Mouse (Mus musculus): ENCODE data around the gene Adamts13. TPM values are rescaled to one million over a fixed set of nuclear protein-coding genes. Genes with fewer than 3 reads are reported as not detected.

Gene Adamts13
- polyA plus RNA-seq, 1 experiment from 2014 or later: not detected

DNA sequence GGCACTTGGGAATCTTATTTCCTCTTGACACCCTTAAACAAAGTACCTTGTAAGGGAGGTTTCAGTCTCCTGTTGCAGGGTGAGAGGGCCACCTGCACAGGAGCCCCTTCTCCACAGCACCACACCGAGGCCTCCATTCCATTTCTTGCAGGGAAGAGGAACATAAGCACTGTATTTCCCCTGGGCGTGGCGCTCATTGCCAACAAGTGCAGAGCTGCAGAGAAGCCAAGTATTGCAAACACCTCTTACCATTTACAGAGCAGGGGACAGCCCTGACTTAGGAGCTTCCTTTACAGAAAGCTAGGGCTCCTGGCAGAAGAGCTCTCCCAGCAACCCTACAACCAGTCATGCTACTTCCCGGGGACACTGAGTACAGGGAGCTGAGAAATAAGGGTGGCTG lies 21.0 kb upstream of the Adamts13 start:
- no peaks in the 10 kb centered on the region for H3K4me1 ChIP-seq
- H3K27me3 ChIP-seq: no peaks in the 10 kb centered on the region
- H3K27ac ChIP-seq (replicated peaks): no peak overlapping the region
- no peaks in the 10 kb centered on the region for H3K9me3 ChIP-seq
- no peak overlapping the region for H3K9ac ChIP-seq (replicated peaks)
- H3K4me2 ChIP-seq (replicated peaks): no peak overlapping the region
- H3K4me3 ChIP-seq: no peak overlapping the region
- ATAC-seq (ENCODE audit: low FRiP score, low read depth): no peak
- peaks cover 73% of the 10 kb centered on the region for H3K36me3 ChIP-seq
- 85% methylated on average over 4 of the region's 4 CpGs for WGBS

- Histone ChIP-seq H3K27ac (replicated peaks) (no peak overlapping the region), H3K9me3 (no peaks in the 10 kb centered on the region), H3K4me1 (no peaks in the 10 kb centered on the region), H3K9ac (replicated peaks) (no peak overlapping the region), H3K27me3 (no peaks in the 10 kb centered on the region), H3K36me3 (peaks cover 77% of the 10 kb centered on the region), H3K4me3 (no peak overlapping the region), H3K4me2 (replicated peaks) (no peak overlapping the region)
- 93% methylated on average over 8 of the region's 8 CpGs for WGBS
- no peak for ATAC-seq (ENCODE audit: low FRiP score, low read depth)
Measured at GRCm38 (mm10) chr2:26952866-26953265, 20.4 kb upstream of the Adamts13 start.

- Histone ChIP-seq H3K4me1 (no peaks in the 10 kb centered on the region), H3K9ac (replicated peaks) (no peak overlapping the region), H3K4me2 (replicated peaks) (no peak overlapping the region), H3K27ac (replicated peaks) (no peak overlapping the region), H3K4me3 (no peak overlapping the region), H3K9me3 (no peaks in the 10 kb centered on the region), H3K36me3 (peaks cover 90% of the 10 kb centered on the region), H3K27me3 (no peaks in the 10 kb centered on the region)
- ATAC-seq (ENCODE audit: low FRiP score, low read depth): no peak
- 91% methylated on average over 2 of the region's 2 CpGs for WGBS
Measured at GRCm38 (mm10) chr2:26954735-26955395, 18.4 kb upstream of the Adamts13 start.

GRCm38 (mm10) chr2:26956811-26957487 lies 16.3 kb upstream of the Adamts13 start:
- no peak overlapping the region for H3K27ac ChIP-seq (replicated peaks)

GRCm38 (mm10) chr2:26957488-26957859 lies 15.7 kb upstream of the Adamts13 start:
- ATAC-seq (ENCODE audit: low FRiP score, low read depth): no peak
- H3K27ac ChIP-seq (replicated peaks): no peak overlapping the region
- H3K4me1 ChIP-seq: peaks cover 8% of the 10 kb centered on the region
- 90% methylated on average over 2 of the region's 2 CpGs for WGBS
- no peak overlapping the region for H3K4me3 ChIP-seq
- no peak overlapping the region for H3K4me2 ChIP-seq (replicated peaks)
- peaks cover 89% of the 10 kb centered on the region for H3K36me3 ChIP-seq
- H3K9ac ChIP-seq (replicated peaks): no peak overlapping the region
- H3K27me3 ChIP-seq: no peaks in the 10 kb centered on the region
- H3K9me3 ChIP-seq: no peaks in the 10 kb centered on the region

More at GRCm38 (mm10) chr2:26956811-26957487, 16.3 kb upstream of the Adamts13 start:
- H3K27me3 ChIP-seq: no peaks in the 10 kb centered on the region
- 97% methylated on average over 12 of the region's 12 CpGs for WGBS
- no peak overlapping the region for H3K9ac ChIP-seq (replicated peaks)
- H3K36me3 ChIP-seq: peaks cover 89% of the 10 kb centered on the region
- no peak for ATAC-seq (ENCODE audit: low FRiP score, low read depth)
- H3K4me2 ChIP-seq (replicated peaks): no peak overlapping the region
- H3K4me1 ChIP-seq: peaks cover 4% of the 10 kb centered on the region
- no peaks in the 10 kb centered on the region for H3K9me3 ChIP-seq
- no peak overlapping the region for H3K4me3 ChIP-seq

DNA sequence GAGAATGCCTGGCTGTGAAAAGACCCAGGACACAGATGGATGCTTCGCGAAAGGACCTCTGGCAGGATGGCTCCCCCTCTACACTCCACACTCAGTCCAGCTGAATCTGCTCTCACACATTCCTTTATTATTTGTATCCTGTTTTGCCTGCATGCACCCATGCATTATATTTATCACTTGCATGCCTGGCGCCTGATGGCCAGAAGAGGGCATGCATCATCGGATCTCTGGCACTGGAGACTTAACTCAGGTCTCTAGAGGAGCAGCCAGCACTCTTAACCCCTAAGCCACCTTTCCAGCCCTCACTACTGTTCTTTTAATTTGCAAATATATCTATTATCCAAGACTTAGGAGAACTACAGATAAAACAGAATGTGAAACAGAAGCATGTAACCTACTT lies 12.5 kb upstream of the Adamts13 start:
- Histone ChIP-seq H3K36me3 (peaks cover 57% of the 10 kb centered on the region), H3K4me2 (replicated peaks) (no peak overlapping the region), H3K27me3 (no peaks in the 10 kb centered on the region), H3K9me3 (no peaks in the 10 kb centered on the region), H3K27ac (replicated peaks) (no peak overlapping the region), H3K4me3 (no peak overlapping the region), H3K4me1 (peaks cover 23% of the 10 kb centered on the region), H3K9ac (replicated peaks) (no peak overlapping the region)
- WGBS: 84% methylated on average over 4 of the region's 4 CpGs
- ATAC-seq (ENCODE audit: low FRiP score, low read depth): no peak

DNA sequence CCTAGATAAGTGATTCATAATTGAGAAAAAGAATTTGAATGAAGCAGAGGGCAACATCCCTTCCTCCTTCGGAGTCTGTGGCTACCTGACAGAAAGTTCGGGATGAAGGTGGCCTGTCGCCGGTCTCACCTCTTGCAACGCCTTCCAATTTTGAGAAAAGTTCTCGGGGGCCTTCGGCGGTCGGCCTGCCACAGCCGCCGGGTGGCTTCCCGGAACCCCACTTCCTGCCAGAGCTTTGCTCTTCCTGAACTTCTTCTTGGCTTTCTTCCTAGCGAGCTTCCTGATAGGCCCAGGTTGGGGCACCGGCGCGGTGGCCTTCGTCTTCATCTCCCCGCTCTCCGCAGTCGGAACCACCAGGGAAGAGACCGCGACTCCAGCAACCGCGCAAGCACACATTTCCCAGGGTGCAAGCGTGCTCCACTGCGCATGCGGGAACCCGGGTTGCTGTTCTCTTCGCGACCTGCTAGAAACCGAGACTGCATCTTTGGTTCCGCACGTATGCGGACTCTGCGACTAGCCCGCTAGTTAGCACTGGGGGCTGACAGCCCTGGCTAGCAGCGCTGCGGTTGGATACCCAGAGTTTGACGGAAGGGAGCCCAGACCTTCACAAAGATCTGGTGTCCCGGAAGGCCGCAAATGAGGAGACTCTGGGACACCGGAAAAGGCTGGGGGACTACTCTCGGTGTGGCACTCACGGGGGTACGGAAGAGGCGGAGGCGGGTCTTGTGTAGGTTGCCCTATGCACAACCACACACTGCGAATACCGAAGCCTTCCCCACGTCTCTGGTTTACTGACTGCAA lies 9.1 kb upstream of the Adamts13 start, which contains the start of gene Rexo4:
Gene Rexo4, minus strand, starts transcription at position 464 of the 801 bp plus-strand sequence.
- H3K27ac ChIP-seq (replicated peaks): peak within 1 kb of the TSS; percentile 95
- WGBS: under 1% methylated on average over 50 of the region's 50 CpGs
- peak; percentile 94 for ATAC-seq (ENCODE audit: low FRiP score, low read depth)
- peaks cover 23% of the 10 kb centered on the region for H3K4me1 ChIP-seq
- H3K36me3 ChIP-seq: peaks cover 24% of the 10 kb centered on the region
- H3K9me3 ChIP-seq: no peaks in the 10 kb centered on the region
- H3K9ac ChIP-seq (replicated peaks): peak within 1 kb of the TSS; percentile 84
- no peaks in the 10 kb centered on the region for H3K27me3 ChIP-seq
- peak within 1 kb of the TSS; percentile 82 for H3K4me3 ChIP-seq
- H3K4me2 ChIP-seq (replicated peaks): peak within 1 kb of the TSS; percentile 93

DNA sequence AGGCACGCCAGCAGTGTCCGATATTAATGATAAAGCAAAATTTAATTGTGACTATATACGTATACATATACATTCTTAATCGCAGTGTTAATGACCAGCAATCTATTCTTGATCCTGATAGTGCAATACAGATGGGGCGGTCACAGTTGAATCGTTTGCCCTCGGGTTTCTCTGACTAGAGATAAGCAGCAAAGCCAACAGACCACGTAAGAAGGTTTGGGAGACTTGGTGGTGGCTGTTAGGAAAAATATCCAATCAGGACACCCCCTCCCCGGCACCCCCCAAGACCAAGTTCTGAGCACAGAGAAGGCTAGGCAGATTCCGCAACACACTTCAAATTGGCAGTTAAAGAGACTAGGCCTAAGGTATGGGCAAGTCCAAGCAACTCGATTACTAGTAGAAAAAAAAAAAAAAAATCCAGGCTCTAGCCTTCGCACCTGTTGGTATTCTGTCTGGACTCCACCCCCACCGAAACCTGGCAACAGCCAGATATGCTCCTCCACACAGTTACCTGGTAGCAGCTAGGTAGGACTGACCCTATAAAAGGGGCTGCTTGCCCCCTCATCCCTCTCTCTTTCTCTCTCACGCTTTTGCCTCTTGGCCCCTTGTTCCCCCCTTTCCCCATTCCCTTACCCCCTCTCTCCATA lies 8.4 kb upstream of the Adamts13 start:
- Histone ChIP-seq H3K27me3 (no peaks in the 10 kb centered on the region), H3K9me3 (no peaks in the 10 kb centered on the region), H3K36me3 (peaks cover 20% of the 10 kb centered on the region), H3K4me3 (peak overlapping the region; percentile 82), H3K9ac (replicated peaks) (peak overlapping the region; percentile 84), H3K4me1 (peaks cover 23% of the 10 kb centered on the region), H3K27ac (replicated peaks) (peak overlapping the region; percentile 95), H3K4me2 (replicated peaks) (peak overlapping the region; percentile 93)
- WGBS: 15% methylated on average over 14 of the region's 14 CpGs
- no peak for ATAC-seq (ENCODE audit: low FRiP score, low read depth)

DNA sequence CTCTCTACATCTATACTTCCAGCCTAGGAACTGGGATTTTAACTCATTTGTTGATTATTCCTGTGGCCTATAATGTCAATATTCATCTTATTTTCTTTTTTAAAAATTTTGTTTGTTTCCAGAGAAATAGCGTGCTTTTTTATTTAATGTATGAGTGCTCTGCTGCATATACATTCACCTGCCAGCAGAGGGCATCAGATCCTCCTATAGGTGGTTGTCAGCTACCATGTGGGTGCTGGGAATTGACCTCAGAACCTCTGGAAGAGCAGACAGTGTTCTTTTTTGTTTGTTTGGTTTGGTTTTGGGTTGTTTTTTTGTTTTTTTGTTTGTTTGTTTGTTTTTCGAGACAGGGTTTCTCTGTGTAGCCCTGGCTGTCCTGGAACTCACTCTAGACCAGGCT lies 6.0 kb upstream of the Adamts13 start:
- H3K36me3 ChIP-seq: peaks cover 1% of the 10 kb centered on the region; the same call in 1 of the 2 replicates
- no peak overlapping the region for H3K4me3 ChIP-seq
- H3K9me3 ChIP-seq: no peaks in the 10 kb centered on the region
- H3K27me3 ChIP-seq: no peaks in the 10 kb centered on the region
- H3K4me1 ChIP-seq: peaks cover 15% of the 10 kb centered on the region
- H3K9ac ChIP-seq (replicated peaks): no peak overlapping the region
- 84% methylated on average over 2 of the region's 2 CpGs for WGBS
- H3K4me2 ChIP-seq (replicated peaks): no peak overlapping the region
- H3K27ac ChIP-seq (replicated peaks): no peak overlapping the region
- no peak for ATAC-seq (ENCODE audit: low FRiP score, low read depth)

GRCm38 (mm10) chr2:26973960-26974359 lies 744 bp downstream of the Adamts13 start:
- Histone ChIP-seq H3K27me3 (no peaks in the 10 kb centered on the region; the same call in 1 of the 2 replicates), H3K9ac (replicated peaks) (no peak overlapping the region), H3K4me3 (no peak overlapping the region), H3K27ac (replicated peaks) (no peak overlapping the region), H3K4me1 (no peaks in the 10 kb centered on the region), H3K4me2 (replicated peaks) (no peak overlapping the region), H3K36me3 (no peaks in the 10 kb centered on the region), H3K9me3 (no peaks in the 10 kb centered on the region)
- no peak for ATAC-seq (ENCODE audit: low FRiP score, low read depth)
- 67% methylated on average over 4 of the region's 4 CpGs for WGBS

- WGBS: 83% methylated on average over 1 of the region's 1 CpGs
- H3K9me3 ChIP-seq: no peaks in the 10 kb centered on the region
- no peaks in the 10 kb centered on the region; the same call in 1 of the 2 replicates for H3K27me3 ChIP-seq
- no peak overlapping the region for H3K9ac ChIP-seq (replicated peaks)
- no peaks in the 10 kb centered on the region for H3K36me3 ChIP-seq
- no peak overlapping the region for H3K4me2 ChIP-seq (replicated peaks)
- H3K27ac ChIP-seq (replicated peaks): no peak overlapping the region
- H3K4me1 ChIP-seq: no peaks in the 10 kb centered on the region
- ATAC-seq (ENCODE audit: low FRiP score, low read depth): no peak
- H3K4me3 ChIP-seq: no peak overlapping the region
Measured at GRCm38 (mm10) chr2:26980361-26980760, 7.1 kb downstream of the Adamts13 start.

Measured in midbrain, embryonic 12.5 days (tissue).